Mouse (Mus musculus) lung, postnatal 0 days (tissue): ENCODE results near the gene Cyp2d34.

Experiments used
- CTCF ChIP-seq: IDR thresholded peaks from 2 replicates; pipeline ENCODE4 v1.5.1; 2016; ENCODE audit warnings: antibody characterized with exemption, mild to moderate bottlenecking
- EP300 ChIP-seq: IDR thresholded peaks from 2 replicates; pipeline ENCODE4 v1.6.1; 2016; ENCODE audit warnings: antibody characterized with exemption, mild to moderate bottlenecking, control low read depth

GRCm38 (mm10) chr15:82640201-82640600, 19.5 kb upstream of the Cyp2d34 start:
- TF ChIP-seq CTCF (no peak), EP300 (no peak)
